Mouse (Mus musculus): ENCODE measurements around the gene Gm44790. TPM values are rescaled to one million over a fixed set of nuclear protein-coding genes. Genes with fewer than 3 reads are reported as not detected.
"Not testable (repeated sequence)": the region's sequence is repeated elsewhere in the genome, so short reads cannot be mapped to it uniquely, and the experiment has no call there.

The Gm44790 gene
- polyA plus RNA-seq (2014; fragmentation: Nextera tagmentation; extraction: Ambion mirVana): not detected in 2 replicates

- peaks cover 9% of the 10 kb centered on the region for H3K36me3 ChIP-seq (ENCODE audit: control insufficient read depth, insufficient read depth, low read length)
- 96% methylated on average over 1 of the region's 1 CpGs for WGBS
Measured at GRCm38 (mm10) chr6:86426358-86426757, at the start of gene Gm44790. Gene Gm44790, plus strand, starts transcription at chr6:86426658.

DNA sequence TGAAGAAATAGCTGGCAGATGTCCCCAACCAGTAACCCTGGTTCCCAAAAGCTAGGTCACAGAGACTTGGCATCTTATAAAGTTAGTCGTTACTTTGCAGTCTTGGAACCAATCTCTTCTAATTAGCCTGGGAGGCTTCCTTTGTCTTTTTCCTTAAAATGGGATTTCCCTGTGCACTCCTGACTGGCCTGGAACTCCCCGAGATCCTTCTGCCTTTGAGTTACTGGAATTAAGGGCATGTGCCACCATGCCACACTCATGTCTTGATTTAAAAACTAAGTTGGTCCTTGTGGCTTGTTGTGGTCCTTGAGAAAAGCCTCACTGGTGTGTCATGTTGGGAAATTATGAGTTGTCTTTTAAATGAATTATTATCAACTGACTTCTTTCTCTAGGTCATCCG, 48.1 kb upstream of the Gm44790 start:
- Histone ChIP-seq H3K4me3 (ENCODE audit: low read depth, low read length) (no peak overlapping the region), H3K9me3 (ENCODE audit: control insufficient read depth, low read length) (no peaks in the 10 kb centered on the region), H3K4me2 (replicated peaks; ENCODE audit: low read depth, low read length) (no peak overlapping the region), H3K27me3 (ENCODE audit: control insufficient read depth, insufficient read depth, low read length) (no peaks in the 10 kb centered on the region), H3K4me1 (replicated peaks; ENCODE audit: control insufficient read depth, insufficient read depth, low read length) (no peaks in the 10 kb centered on the region), H3K27ac (ENCODE audit: low read depth, low read length) (no peak overlapping the region), H3K9ac (ENCODE audit: low read depth, low read length) (no peak overlapping the region), H3K36me3 (ENCODE audit: control insufficient read depth, insufficient read depth, low read length) (peaks cover 8% of the 10 kb centered on the region; the same call in 1 of the 2 replicates)
- 92% methylated on average over 3 of the region's 3 CpGs for WGBS
- no peak for ATAC-seq (ENCODE audit: low FRiP score)
- no peak for DNase-seq (ENCODE audit: low spot score)

More at GRCm38 (mm10) chr6:86426358-86426757, at the start of gene Gm44790:
- Histone ChIP-seq H3K27me3 (ENCODE audit: control insufficient read depth, insufficient read depth, low read length) (no peaks in the 10 kb centered on the region), H3K4me2 (replicated peaks; ENCODE audit: low read depth, low read length) (no peak within 1 kb of the TSS), H3K27ac (ENCODE audit: low read depth, low read length) (no peak within 1 kb of the TSS), H3K9me3 (ENCODE audit: control insufficient read depth, low read length) (no peaks in the 10 kb centered on the region), H3K4me1 (replicated peaks; ENCODE audit: control insufficient read depth, insufficient read depth, low read length) (no peaks in the 10 kb centered on the region), H3K9ac (ENCODE audit: low read depth, low read length) (no peak within 1 kb of the TSS), H3K4me3 (ENCODE audit: low read depth, low read length) (no peak within 1 kb of the TSS)
- no peak for ATAC-seq (ENCODE audit: low FRiP score)
- no peak for DNase-seq (ENCODE audit: low spot score)

GRCm38 (mm10) chr6:86380112-86380511, 46.3 kb upstream of the Gm44790 start:
- not testable (repeated sequence) for H3K9me3 ChIP-seq (ENCODE audit: control insufficient read depth, low read length); H3K4me3 ChIP-seq (ENCODE audit: low read depth, low read length); H3K4me2 ChIP-seq (replicated peaks; ENCODE audit: low read depth, low read length); H3K27ac ChIP-seq (ENCODE audit: low read depth, low read length); H3K4me1 ChIP-seq (replicated peaks; ENCODE audit: control insufficient read depth, insufficient read depth, low read length); H3K9ac ChIP-seq (ENCODE audit: low read depth, low read length); H3K36me3 ChIP-seq (ENCODE audit: control insufficient read depth, insufficient read depth, low read length); ATAC-seq (ENCODE audit: low FRiP score); H3K27me3 ChIP-seq (ENCODE audit: control insufficient read depth, insufficient read depth, low read length); DNase-seq (ENCODE audit: low spot score)
- 74% methylated on average over 6 of the region's 8 CpGs for WGBS

- no peaks in the 10 kb centered on the region for H3K9me3 ChIP-seq (ENCODE audit: control insufficient read depth, low read length)
- no peak overlapping the region for H3K9ac ChIP-seq (ENCODE audit: low read depth, low read length)
- no peak for DNase-seq (ENCODE audit: low spot score)
- H3K36me3 ChIP-seq (ENCODE audit: control insufficient read depth, insufficient read depth, low read length): peaks cover 6% of the 10 kb centered on the region; the same call in 1 of the 2 replicates
- H3K4me1 ChIP-seq (replicated peaks; ENCODE audit: control insufficient read depth, insufficient read depth, low read length): no peaks in the 10 kb centered on the region
- H3K27me3 ChIP-seq (ENCODE audit: control insufficient read depth, insufficient read depth, low read length): no peaks in the 10 kb centered on the region
- H3K27ac ChIP-seq (ENCODE audit: low read depth, low read length): no peak overlapping the region
- H3K4me2 ChIP-seq (replicated peaks; ENCODE audit: low read depth, low read length): no peak overlapping the region
- ATAC-seq (ENCODE audit: low FRiP score): no peak
- H3K4me3 ChIP-seq (ENCODE audit: low read depth, low read length): no peak overlapping the region
Measured at GRCm38 (mm10) chr6:86382551-86382950, 43.9 kb upstream of the Gm44790 start.

DNA sequence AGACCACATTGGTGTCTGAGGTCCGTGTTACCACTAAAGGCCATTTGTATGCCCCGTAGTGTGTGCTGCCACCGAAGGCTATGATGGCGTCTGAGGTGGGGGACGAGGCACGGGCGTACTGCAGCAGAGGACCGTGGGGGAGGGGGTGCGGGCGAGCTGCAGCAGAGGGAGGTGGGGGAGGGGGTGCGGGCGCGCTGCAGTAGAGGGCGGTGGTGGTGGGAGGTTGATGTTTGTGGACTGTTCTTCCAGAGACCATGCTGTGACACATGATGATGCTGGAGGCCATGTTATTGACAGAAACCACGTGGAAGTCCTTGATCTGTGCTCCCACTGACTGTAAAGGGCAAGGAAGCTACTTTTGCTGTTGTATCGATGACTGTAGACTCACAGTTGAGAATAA, 43.1 kb upstream of the Gm44790 start:
- ATAC-seq (ENCODE audit: low FRiP score) (no peak), DNase-seq (ENCODE audit: low spot score) (no peak)
- no peaks in the 10 kb centered on the region for H3K4me1 ChIP-seq (replicated peaks; ENCODE audit: control insufficient read depth, insufficient read depth, low read length)
- no peaks in the 10 kb centered on the region for H3K9me3 ChIP-seq (ENCODE audit: control insufficient read depth, low read length)
- H3K4me3 ChIP-seq (ENCODE audit: low read depth, low read length): no peak overlapping the region
- H3K27ac ChIP-seq (ENCODE audit: low read depth, low read length): no peak overlapping the region
- WGBS: 48% methylated on average over 16 of the region's 16 CpGs
- H3K27me3 ChIP-seq (ENCODE audit: control insufficient read depth, insufficient read depth, low read length): no peaks in the 10 kb centered on the region
- 0 out of 2 replicates have a peak, but pooled peaks cover 6% of the 10 kb centered on the region for H3K36me3 ChIP-seq (ENCODE audit: control insufficient read depth, insufficient read depth, low read length)
- no peak overlapping the region for H3K9ac ChIP-seq (ENCODE audit: low read depth, low read length)
- H3K4me2 ChIP-seq (replicated peaks; ENCODE audit: low read depth, low read length): no peak overlapping the region

DNA sequence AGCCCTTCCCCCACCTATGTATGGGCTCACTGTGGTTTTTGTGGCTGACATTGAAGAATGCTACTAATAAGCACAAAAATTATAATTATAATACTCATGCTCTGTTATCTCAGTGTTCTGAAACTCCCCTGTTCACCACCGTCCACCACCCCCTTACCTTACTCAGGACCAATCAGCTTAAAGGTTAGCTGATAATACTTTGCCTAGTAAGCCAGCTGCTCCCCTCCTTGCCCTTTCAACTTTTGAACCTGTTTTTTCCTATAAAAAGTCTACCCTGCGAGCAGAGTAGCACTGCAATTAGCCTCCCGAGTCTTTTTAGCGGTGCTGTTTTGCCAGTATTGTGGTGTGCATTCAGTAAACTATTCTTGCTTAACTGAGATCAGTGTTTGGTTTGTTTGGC, 41.8 kb upstream of the Gm44790 start:
- no peak overlapping the region for H3K27ac ChIP-seq (ENCODE audit: low read depth, low read length)
- H3K4me2 ChIP-seq (replicated peaks; ENCODE audit: low read depth, low read length): no peak overlapping the region
- no peak overlapping the region for H3K4me3 ChIP-seq (ENCODE audit: low read depth, low read length)
- DNase-seq (ENCODE audit: low spot score): no peak
- no peak for ATAC-seq (ENCODE audit: low FRiP score)
- 0 out of 2 replicates have a peak, but pooled peaks cover 4% of the 10 kb centered on the region for H3K36me3 ChIP-seq (ENCODE audit: control insufficient read depth, insufficient read depth, low read length)
- H3K9me3 ChIP-seq (ENCODE audit: control insufficient read depth, low read length): no peaks in the 10 kb centered on the region
- H3K9ac ChIP-seq (ENCODE audit: low read depth, low read length): no peak overlapping the region
- no peaks in the 10 kb centered on the region for H3K27me3 ChIP-seq (ENCODE audit: control insufficient read depth, insufficient read depth, low read length)
- 80% methylated on average over 4 of the region's 4 CpGs for WGBS
- H3K4me1 ChIP-seq (replicated peaks; ENCODE audit: control insufficient read depth, insufficient read depth, low read length): no peaks in the 10 kb centered on the region

- no peak overlapping the region for H3K4me2 ChIP-seq (replicated peaks; ENCODE audit: low read depth, low read length)
- no peak overlapping the region for H3K9ac ChIP-seq (ENCODE audit: low read depth, low read length)
- no peaks in the 10 kb centered on the region for H3K4me1 ChIP-seq (replicated peaks; ENCODE audit: control insufficient read depth, insufficient read depth, low read length)
- H3K4me3 ChIP-seq (ENCODE audit: low read depth, low read length): no peak overlapping the region
- no peak for ATAC-seq (ENCODE audit: low FRiP score)
- H3K36me3 ChIP-seq (ENCODE audit: control insufficient read depth, insufficient read depth, low read length): peaks cover 7% of the 10 kb centered on the region; the same call in 1 of the 2 replicates
- WGBS: 84% methylated on average over 5 of the region's 5 CpGs
- no peak overlapping the region for H3K27ac ChIP-seq (ENCODE audit: low read depth, low read length)
- H3K27me3 ChIP-seq (ENCODE audit: control insufficient read depth, insufficient read depth, low read length): no peaks in the 10 kb centered on the region
- no peaks in the 10 kb centered on the region for H3K9me3 ChIP-seq (ENCODE audit: control insufficient read depth, low read length)
- no peak for DNase-seq (ENCODE audit: low spot score)
Measured at GRCm38 (mm10) chr6:86385362-86386104, 40.9 kb upstream of the Gm44790 start.

DNA sequence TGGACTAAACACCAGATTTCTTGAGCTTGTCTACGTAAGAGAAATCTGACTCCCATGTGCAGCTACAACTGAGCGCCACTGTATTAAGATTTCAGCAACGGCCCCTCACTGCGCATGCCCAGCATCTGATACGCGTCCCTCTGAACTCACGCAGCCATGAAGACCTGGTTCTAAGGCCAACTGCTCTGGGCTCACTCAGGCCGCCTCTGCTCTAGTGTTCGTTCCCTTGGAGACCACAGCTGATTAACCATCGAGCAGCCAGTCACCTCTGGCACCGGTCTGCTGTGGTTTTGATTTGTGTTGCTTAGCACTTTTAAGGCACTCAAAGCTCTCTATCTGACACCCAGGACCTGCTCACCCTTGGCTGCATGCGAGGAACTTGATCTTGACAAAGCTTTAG, 39.1 kb upstream of the Gm44790 start:
- H3K4me3 ChIP-seq (ENCODE audit: low read depth, low read length): no peak overlapping the region
- no peaks in the 10 kb centered on the region for H3K9me3 ChIP-seq (ENCODE audit: control insufficient read depth, low read length)
- no peaks in the 10 kb centered on the region for H3K27me3 ChIP-seq (ENCODE audit: control insufficient read depth, insufficient read depth, low read length)
- no peak overlapping the region for H3K27ac ChIP-seq (ENCODE audit: low read depth, low read length)
- 88% methylated on average over 12 of the region's 12 CpGs for WGBS
- no peaks in the 10 kb centered on the region for H3K4me1 ChIP-seq (replicated peaks; ENCODE audit: control insufficient read depth, insufficient read depth, low read length)
- H3K4me2 ChIP-seq (replicated peaks; ENCODE audit: low read depth, low read length): no peak overlapping the region
- H3K9ac ChIP-seq (ENCODE audit: low read depth, low read length): no peak overlapping the region
- DNase-seq (ENCODE audit: low spot score) (no peak), ATAC-seq (ENCODE audit: low FRiP score) (no peak)
- peaks cover 23% of the 10 kb centered on the region for H3K36me3 ChIP-seq (ENCODE audit: control insufficient read depth, insufficient read depth, low read length)

- Histone ChIP-seq H3K4me3 (ENCODE audit: low read depth, low read length) (no peak overlapping the region), H3K4me1 (replicated peaks; ENCODE audit: control insufficient read depth, insufficient read depth, low read length) (no peaks in the 10 kb centered on the region), H3K4me2 (replicated peaks; ENCODE audit: low read depth, low read length) (no peak overlapping the region), H3K9me3 (ENCODE audit: control insufficient read depth, low read length) (no peaks in the 10 kb centered on the region), H3K9ac (ENCODE audit: low read depth, low read length) (no peak overlapping the region), H3K27ac (ENCODE audit: low read depth, low read length) (no peak overlapping the region), H3K36me3 (ENCODE audit: control insufficient read depth, insufficient read depth, low read length) (peaks cover 23% of the 10 kb centered on the region), H3K27me3 (ENCODE audit: control insufficient read depth, insufficient read depth, low read length) (no peaks in the 10 kb centered on the region)
- no peak for ATAC-seq (ENCODE audit: low FRiP score)
- WGBS: 87% methylated on average over 18 of the region's 18 CpGs
- no peak for DNase-seq (ENCODE audit: low spot score)
Measured at GRCm38 (mm10) chr6:86388461-86388860, 38.0 kb upstream of the Gm44790 start.
